Mouse (Mus musculus) kidney, postnatal 0 days (tissue): ENCODE measurements around the gene Gpd2. TPM values are rescaled to one million over a fixed set of nuclear protein-coding genes. Genes with fewer than 3 reads are reported as not detected.

ENCODE experiments used
- ATAC-seq: fragments of 200-750 bp; cut with Nextera tagmentation; replicated peaks from 2 replicates; pipeline ENCODE4 v1.8.0; 2017; ENCODE audit warnings: low read depth, moderate number of reproducible peaks, moderate TSS enrichment, moderate library complexity; ENCODE audit not compliant: low FRiP score
- DNase-seq: peaks from one replicate; pipeline ENCODE4 v3.0.0-alpha.2; 2016; ENCODE audit warnings: low spot score
- H3K27ac ChIP-seq: fragments of 300-500 bp; sonication (generic); 2 replicates; pipeline ENCODE4 v1.5.1; 2014; ENCODE audit warnings: mild to moderate bottlenecking
- H3K27me3 ChIP-seq: fragments of 300-500 bp; sonication (generic); 2 replicates; pipeline ENCODE4 v1.6.1; 2014; ENCODE audit warnings: low read length, mixed read lengths; ENCODE audit not compliant: insufficient read depth
- H3K36me3 ChIP-seq: fragments of 300-500 bp; sonication (generic); 2 replicates; pipeline ENCODE4 v1.6.1; 2014; ENCODE audit warnings: low read length, mixed read lengths; ENCODE audit not compliant: insufficient read depth
- H3K4me1 ChIP-seq: fragments of 300-500 bp; sonication (generic); replicated peaks from 2 replicates; pipeline ENCODE4 v1.6.1; 2014; ENCODE audit warnings: antibody characterized with exemption, low read length, mixed read lengths; ENCODE audit not compliant: insufficient read depth
- H3K4me2 ChIP-seq: fragments of 300-500 bp; sonication (generic); 2 replicates; pipeline ENCODE4 v1.6.1; 2014; ENCODE audit warnings: mild to moderate bottlenecking, low read length, moderate library complexity, mixed read lengths
- H3K4me3 ChIP-seq: fragments of 300-500 bp; sonication (generic); replicated peaks from 2 replicates; pipeline ENCODE4 v1.5.1; 2014; ENCODE audit warnings: low read depth, low read length
- H3K9ac ChIP-seq: fragments of 300-500 bp; sonication (generic); 2 replicates; pipeline ENCODE4 v1.6.1; 2014; ENCODE audit warnings: low read depth, low read length
- H3K9me3 ChIP-seq: fragments of 300-500 bp; sonication (generic); replicated peaks from 2 replicates; pipeline ENCODE4 v1.6.1; 2016; ENCODE audit warnings: low read length, inconsistent platforms, mixed read lengths
- CTCF ChIP-seq: IDR thresholded peaks from 2 replicates; pipeline ENCODE4 v1.5.1; 2016; ENCODE audit warnings: antibody characterized with exemption, low read depth, mild to moderate bottlenecking, moderate library complexity
- WGBS: fragments of 180-500 bp; shearing (Covaris S2); extraction: QIAGEN DNeasy Blood & Tissue Kit; methylation state at CpG from one replicate; pipeline ENCODE4 v1.1.7; 2014; 5-methylcytosine and 5-hydroxymethylcytosine counted together
- polyA plus RNA-seq: library from polyadenylated mRNA; unstranded; fragments of >200 nt; fragmentation: Nextera tagmentation; extraction: Ambion mirVana; gene quantifications from 2 replicates; pipeline ENCODE4 v1.2.1, GENCODE M21; 2015

The Gpd2 gene
- polyA plus RNA-seq, 1 experiment from 2014 or later = 11.9 TPM

GRCm38 (mm10) chr2:57283791-57284190 is 46.4 kb downstream of the Gpd2 start:
- Histone ChIP-seq H3K27ac (no peak overlapping the region), H3K27me3 (no peaks in the 10 kb centered on the region), H3K9ac (no peak overlapping the region), H3K4me2 (no peak overlapping the region), H3K4me1 (no peaks in the 10 kb centered on the region), H3K4me3 (no peak overlapping the region), H3K36me3 (no peaks in the 10 kb centered on the region), H3K9me3 (no peaks in the 10 kb centered on the region)
- TF ChIP-seq CTCF = no peak
- 84% methylated on average over 7 of the region's 7 CpGs for WGBS
- ATAC-seq = no peak
- no peak for DNase-seq

- no peak for TF ChIP-seq CTCF
- Histone ChIP-seq H3K27ac (no peak overlapping the region), H3K4me1 (no peaks in the 10 kb centered on the region), H3K4me2 (no peak overlapping the region), H3K27me3 (no peaks in the 10 kb centered on the region), H3K9me3 (no peaks in the 10 kb centered on the region), H3K9ac (no peak overlapping the region), H3K4me3 (no peak overlapping the region), H3K36me3 (no peaks in the 10 kb centered on the region)
- DNase-seq (peak; percentile 66), ATAC-seq (peak; percentile 54; the same call in 1 of the 2 replicates)
- WGBS = 70% methylated on average over 4 of the region's 4 CpGs
Observed at GRCm38 (mm10) chr2:57285197-57285596, 47.8 kb downstream of the Gpd2 start.

GRCm38 (mm10) chr2:57287986-57288385 is 50.6 kb downstream of the Gpd2 start:
- TF ChIP-seq CTCF = no peak
- H3K9ac ChIP-seq = no peak overlapping the region
- no peaks in the 10 kb centered on the region for H3K4me1 ChIP-seq
- DNase-seq = no peak
- H3K27ac ChIP-seq = no peak overlapping the region
- H3K4me2 ChIP-seq = no peak overlapping the region
- no peaks in the 10 kb centered on the region for H3K27me3 ChIP-seq
- no peaks in the 10 kb centered on the region for H3K9me3 ChIP-seq
- no peak for ATAC-seq
- WGBS = 86% methylated on average over 1 of the region's 1 CpGs
- no peak overlapping the region for H3K4me3 ChIP-seq
- H3K36me3 ChIP-seq = no peaks in the 10 kb centered on the region

GRCm38 (mm10) chr2:57293571-57293970 is 56.1 kb downstream of the Gpd2 start:
- WGBS = 81% methylated on average over 2 of the region's 2 CpGs
- Histone ChIP-seq H3K4me2 (no peak overlapping the region), H3K4me3 (no peak overlapping the region), H3K27ac (no peak overlapping the region), H3K4me1 (no peaks in the 10 kb centered on the region), H3K27me3 (no peaks in the 10 kb centered on the region), H3K9me3 (no peaks in the 10 kb centered on the region), H3K36me3 (no peaks in the 10 kb centered on the region), H3K9ac (no peak overlapping the region)
- DNase-seq (no peak), ATAC-seq (no peak)
- no peak for TF ChIP-seq CTCF

GRCm38 (mm10) chr2:57296069-57296468 is 58.6 kb downstream of the Gpd2 start:
- Histone ChIP-seq H3K4me3 (no peak overlapping the region), H3K9me3 (no peaks in the 10 kb centered on the region), H3K27ac (no peak overlapping the region), H3K27me3 (no peaks in the 10 kb centered on the region), H3K4me1 (no peaks in the 10 kb centered on the region), H3K4me2 (no peak overlapping the region), H3K9ac (no peak overlapping the region), H3K36me3 (no peaks in the 10 kb centered on the region)
- WGBS = 85% methylated on average over 4 of the region's 4 CpGs
- DNase-seq (no peak), ATAC-seq (no peak)
- no peak for TF ChIP-seq CTCF

- Histone ChIP-seq H3K9ac (no peak overlapping the region), H3K27ac (no peak overlapping the region), H3K4me3 (no peak overlapping the region), H3K36me3 (no peaks in the 10 kb centered on the region), H3K4me1 (no peaks in the 10 kb centered on the region), H3K4me2 (no peak overlapping the region), H3K27me3 (no peaks in the 10 kb centered on the region), H3K9me3 (no peaks in the 10 kb centered on the region)
- DNase-seq = no peak
- TF ChIP-seq CTCF = no peak
- WGBS = 92% methylated on average over 4 of the region's 4 CpGs
- ATAC-seq = no peak
Observed at GRCm38 (mm10) chr2:57297226-57297625, 59.8 kb downstream of the Gpd2 start.

GRCm38 (mm10) chr2:57301539-57301938 is 64.1 kb downstream of the Gpd2 start:
- Histone ChIP-seq H3K4me1 (no peaks in the 10 kb centered on the region), H3K9ac (no peak overlapping the region), H3K27ac (no peak overlapping the region), H3K36me3 (no peaks in the 10 kb centered on the region), H3K9me3 (no peaks in the 10 kb centered on the region), H3K27me3 (no peaks in the 10 kb centered on the region), H3K4me2 (no peak overlapping the region), H3K4me3 (no peak overlapping the region)
- peak; percentile 82 for ATAC-seq
- DNase-seq = no peak
- TF ChIP-seq CTCF = no peak
- 29% methylated on average over 3 of the region's 3 CpGs for WGBS
